Mouse (Mus musculus) heart, embryonic 13.5 days (tissue): Measurements from ENCODE around the gene Gm49380. TPM values are rescaled to one million over a fixed set of nuclear protein-coding genes. Genes with fewer than 3 reads are reported as not detected.

Experiments
- ATAC-seq: fragments of 200-750 bp; cut with Nextera tagmentation; 2 replicates; pipeline ENCODE4 v1.8.0; 2017; ENCODE audit warnings: moderate TSS enrichment; ENCODE audit not compliant: insufficient number of reproducible peaks, low FRiP score, low TSS enrichment; ENCODE audit errors: extremely low read depth
- H3K27ac ChIP-seq: fragments of 300-500 bp; sonication (generic); replicated peaks from 2 replicates; pipeline ENCODE4 v1.5.1; 2015; ENCODE audit warnings: moderate library complexity, mild to moderate bottlenecking, inconsistent platforms
- H3K27me3 ChIP-seq: fragments of 300-500 bp; sonication (generic); replicated peaks from 2 replicates; pipeline ENCODE4 v1.6.1; 2015; ENCODE audit warnings: mild to moderate bottlenecking, inconsistent platforms
- H3K36me3 ChIP-seq: fragments of 300-500 bp; sonication (generic); 2 replicates; pipeline ENCODE4 v1.6.1; 2015; ENCODE audit warnings: mild to moderate bottlenecking, inconsistent platforms
- H3K4me1 ChIP-seq: fragments of 300-500 bp; sonication (generic); 2 replicates; pipeline ENCODE4 v1.6.1; 2015; ENCODE audit warnings: inconsistent platforms
- H3K4me2 ChIP-seq: fragments of 300-500 bp; sonication (generic); 2 replicates; pipeline ENCODE4 v1.6.1; 2015; ENCODE audit warnings: inconsistent platforms, mild to moderate bottlenecking, moderate library complexity
- H3K4me3 ChIP-seq: fragments of 300-500 bp; sonication (generic); 2 replicates; pipeline ENCODE4 v1.5.1; 2015; ENCODE audit warnings: moderate library complexity, mild to moderate bottlenecking, inconsistent platforms
- H3K9ac ChIP-seq: fragments of 300-500 bp; sonication (generic); 2 replicates; pipeline ENCODE4 v1.6.1; 2015; ENCODE audit warnings: inconsistent platforms, mild to moderate bottlenecking, moderate library complexity
- H3K9me3 ChIP-seq: fragments of 300-500 bp; sonication (generic); 2 replicates; pipeline ENCODE4 v1.6.1; 2016; ENCODE audit warnings: inconsistent platforms
- WGBS: fragments of 180-500 bp; shearing (Covaris S2); methylation state at CpG from one replicate; pipeline ENCODE4 v1.1.7; 2015; ENCODE audit warnings: mixed read lengths; 5-methylcytosine and 5-hydroxymethylcytosine counted together
- polyA plus RNA-seq: library from polyadenylated mRNA; unstranded; fragments of >200 nt; fragmentation: Nextera tagmentation; extraction: Ambion mirVana; gene quantifications from 2 replicates; pipeline ENCODE4 v1.2.1, GENCODE M21; 2015

The Gm49380 gene
- polyA plus RNA-seq, 1 experiment from 2014 or later: not detected

GRCm38 (mm10) chr9:44043708-44044425, 69.4 kb downstream of the Gm49380 start:
- H3K4me2 ChIP-seq: peak overlapping the region; percentile 72
- no peaks in the 10 kb centered on the region for H3K36me3 ChIP-seq
- peaks cover 22% of the 10 kb centered on the region for H3K4me1 ChIP-seq
- H3K27me3 ChIP-seq: peaks cover 71% of the 10 kb centered on the region
- 2% methylated on average over 21 of the region's 23 CpGs for WGBS
- peak overlapping the region; percentile 47 for H3K4me3 ChIP-seq
- no peak overlapping the region for H3K27ac ChIP-seq
- peak overlapping the region; percentile 61 for H3K9ac ChIP-seq
- H3K9me3 ChIP-seq: no peaks in the 10 kb centered on the region
- ATAC-seq: no peak

GRCm38 (mm10) chr9:44042836-44043707, 70.2 kb downstream of the Gm49380 start, which contains the start of gene Thy1:
Gene Thy1 (plus strand): TSS chr9:44043384.
- peaks cover 69% of the 10 kb centered on the region for H3K27me3 ChIP-seq
- H3K36me3 ChIP-seq: no peaks in the 10 kb centered on the region
- peak within 1 kb of the TSS; percentile 61 for H3K9ac ChIP-seq
- H3K4me2 ChIP-seq: peak within 1 kb of the TSS; percentile 72
- peaks cover 18% of the 10 kb centered on the region for H3K4me1 ChIP-seq
- no peak for ATAC-seq
- H3K27ac ChIP-seq: no peak within 1 kb of the TSS
- under 1% methylated on average over 30 of the region's 30 CpGs for WGBS
- H3K4me3 ChIP-seq: peak within 1 kb of the TSS; percentile 47
- H3K9me3 ChIP-seq: no peaks in the 10 kb centered on the region

- WGBS: 67% methylated on average over 1 of the region's 1 CpGs
- H3K4me3 ChIP-seq: no peak overlapping the region
Observed at GRCm38 (mm10) chr9:44042396-44042680, 71.0 kb downstream of the Gm49380 start.

GRCm38 (mm10) chr9:44041511-44042395, 71.5 kb downstream of the Gm49380 start:
- H3K4me1 ChIP-seq: peaks cover 18% of the 10 kb centered on the region
- 74% methylated on average over 7 of the region's 7 CpGs for WGBS
- H3K9me3 ChIP-seq: peaks cover 3% of the 10 kb centered on the region; the same call in 1 of the 2 replicates
- H3K9ac ChIP-seq: no peak overlapping the region
- peaks cover 58% of the 10 kb centered on the region for H3K27me3 ChIP-seq
- no peaks in the 10 kb centered on the region for H3K36me3 ChIP-seq
- no peak for ATAC-seq
- H3K4me3 ChIP-seq: no peak overlapping the region
- H3K27ac ChIP-seq: no peak overlapping the region
- no peak overlapping the region for H3K4me2 ChIP-seq

More at GRCm38 (mm10) chr9:44042396-44042680, 71.0 kb downstream of the Gm49380 start:
- peaks cover 62% of the 10 kb centered on the region for H3K27me3 ChIP-seq
- ATAC-seq: no peak
- peaks cover 18% of the 10 kb centered on the region for H3K4me1 ChIP-seq
- no peak overlapping the region for H3K4me2 ChIP-seq
- no peak overlapping the region for H3K9ac ChIP-seq
- no peaks in the 10 kb centered on the region for H3K36me3 ChIP-seq
- peaks cover 3% of the 10 kb centered on the region; the same call in 1 of the 2 replicates for H3K9me3 ChIP-seq
- H3K27ac ChIP-seq: no peak overlapping the region

- ATAC-seq: no peak
- H3K27ac ChIP-seq: no peak overlapping the region
- H3K9ac ChIP-seq: no peak overlapping the region
- no peak overlapping the region for H3K4me3 ChIP-seq
- H3K36me3 ChIP-seq: no peaks in the 10 kb centered on the region
- H3K4me1 ChIP-seq: no peaks in the 10 kb centered on the region
- WGBS: 81% methylated on average over 5 of the region's 5 CpGs
- peaks cover 12% of the 10 kb centered on the region for H3K27me3 ChIP-seq
- no peak overlapping the region for H3K4me2 ChIP-seq
- H3K9me3 ChIP-seq: peaks cover 3% of the 10 kb centered on the region; the same call in 1 of the 2 replicates
Observed at GRCm38 (mm10) chr9:44037106-44037505, 76.2 kb downstream of the Gm49380 start.

GRCm38 (mm10) chr9:44033957-44034727, 79.2 kb downstream of the Gm49380 start:
- H3K4me1 ChIP-seq: peaks cover 8% of the 10 kb centered on the region; the same call in 1 of the 2 replicates
- no peak overlapping the region for H3K9ac ChIP-seq
- peaks cover 3% of the 10 kb centered on the region; the same call in 1 of the 2 replicates for H3K9me3 ChIP-seq
- no peak overlapping the region for H3K4me3 ChIP-seq
- no peaks in the 10 kb centered on the region; the same call in 1 of the 2 replicates for H3K27me3 ChIP-seq
- H3K4me2 ChIP-seq: no peak overlapping the region
- ATAC-seq: no peak
- 59% methylated on average over 13 of the region's 13 CpGs for WGBS
- no peaks in the 10 kb centered on the region for H3K36me3 ChIP-seq
- H3K27ac ChIP-seq: no peak overlapping the region

GRCm38 (mm10) chr9:44033317-44033716, 80.0 kb downstream of the Gm49380 start:
- Histone ChIP-seq H3K4me2 (no peak overlapping the region), H3K4me3 (no peak overlapping the region), H3K27ac (no peak overlapping the region), H3K4me1 (peaks cover 10% of the 10 kb centered on the region; the same call in 1 of the 2 replicates), H3K9ac (no peak overlapping the region), H3K27me3 (no peaks in the 10 kb centered on the region; the same call in 1 of the 2 replicates), H3K9me3 (peaks cover 3% of the 10 kb centered on the region; the same call in 1 of the 2 replicates), H3K36me3 (no peaks in the 10 kb centered on the region)
- no peak for ATAC-seq
- WGBS: 79% methylated on average over 5 of the region's 5 CpGs

GRCm38 (mm10) chr9:44031946-44032345, 81.4 kb downstream of the Gm49380 start:
- ATAC-seq: no peak
- 67% methylated on average over 4 of the region's 4 CpGs for WGBS
- H3K9me3 ChIP-seq: no peaks in the 10 kb centered on the region

GRCm38 (mm10) chr9:44031079-44031478, 82.2 kb downstream of the Gm49380 start:
- Histone ChIP-seq H3K36me3 (no peaks in the 10 kb centered on the region), H3K4me1 (peaks cover 10% of the 10 kb centered on the region; the same call in 1 of the 2 replicates), H3K27ac (no peak overlapping the region), H3K4me3 (no peak overlapping the region), H3K9ac (no peak overlapping the region), H3K27me3 (no peaks in the 10 kb centered on the region; the same call in 1 of the 2 replicates), H3K9me3 (no peaks in the 10 kb centered on the region), H3K4me2 (no peak overlapping the region)
- ATAC-seq: no peak
- WGBS: 72% methylated on average over 5 of the region's 5 CpGs

More at GRCm38 (mm10) chr9:44031946-44032345, 81.4 kb downstream of the Gm49380 start:
- Histone ChIP-seq H3K27ac (no peak overlapping the region), H3K36me3 (no peaks in the 10 kb centered on the region), H3K27me3 (no peaks in the 10 kb centered on the region; the same call in 1 of the 2 replicates), H3K4me3 (no peak overlapping the region), H3K4me2 (no peak overlapping the region), H3K4me1 (peaks cover 10% of the 10 kb centered on the region; the same call in 1 of the 2 replicates), H3K9ac (no peak overlapping the region)

- Histone ChIP-seq H3K9me3 (no peaks in the 10 kb centered on the region), H3K4me2 (no peak overlapping the region), H3K27me3 (no peaks in the 10 kb centered on the region; the same call in 1 of the 2 replicates), H3K4me3 (no peak overlapping the region), H3K27ac (0 out of 2 replicates have a peak overlapping the region, but pooled peaks have one; percentile 41), H3K4me1 (peaks cover 10% of the 10 kb centered on the region; the same call in 1 of the 2 replicates), H3K9ac (no peak overlapping the region), H3K36me3 (no peaks in the 10 kb centered on the region)
- no peak for ATAC-seq
- WGBS: 76% methylated on average over 4 of the region's 4 CpGs
Observed at GRCm38 (mm10) chr9:44030646-44031045, 82.7 kb downstream of the Gm49380 start.
